Mouse (Mus musculus) heart, embryonic 11.5 days (tissue): ENCODE measurements at regions not wholly inside any gene's neighbourhood (a gene's known extent, or its start where the extent isn't known, plus 50 kb on each side); places are given as distances from the start of the nearest gene placed in this dataset.

Experiments
- ATAC-seq: fragments of 200-750 bp; cut with Nextera tagmentation; replicated peaks from 2 replicates; pipeline ENCODE4 v1.8.0; 2017; ENCODE audit warnings: moderate library complexity; ENCODE audit not compliant: insufficient number of reproducible peaks, low FRiP score, low TSS enrichment
- H3K27ac ChIP-seq: fragments of 300-500 bp; sonication (generic); 2 replicates; pipeline ENCODE4 v1.5.1; 2014; ENCODE audit warnings: mild to moderate bottlenecking, low read depth, low read length
- H3K27me3 ChIP-seq: fragments of 300-500 bp; sonication (generic); 2 replicates; pipeline ENCODE4 v1.6.1; 2014; ENCODE audit warnings: mild to moderate bottlenecking, low read length, mixed read lengths; ENCODE audit not compliant: control insufficient read depth, insufficient read depth
- H3K36me3 ChIP-seq: fragments of 300-500 bp; sonication (generic); 2 replicates; pipeline ENCODE4 v1.6.1; 2014; ENCODE audit warnings: mild to moderate bottlenecking, low read length, moderate library complexity, mixed read lengths; ENCODE audit not compliant: control insufficient read depth, insufficient read depth
- H3K4me1 ChIP-seq: fragments of 300-500 bp; sonication (generic); 2 replicates; pipeline ENCODE4 v1.6.1; 2014; ENCODE audit warnings: low read length; ENCODE audit not compliant: control insufficient read depth, insufficient read depth
- H3K4me2 ChIP-seq: fragments of 300-500 bp; sonication (generic); 2 replicates; pipeline ENCODE4 v1.6.1; 2014; ENCODE audit warnings: mild to moderate bottlenecking, moderate library complexity
- H3K4me3 ChIP-seq: fragments of 300-500 bp; sonication (generic); 2 replicates; pipeline ENCODE4 v1.5.1; 2014; ENCODE audit warnings: low read depth, low read length
- H3K9ac ChIP-seq: fragments of 300-500 bp; sonication (generic); 2 replicates; pipeline ENCODE4 v1.6.1; 2014; ENCODE audit warnings: mild to moderate bottlenecking, low read depth, low read length, moderate library complexity
- H3K9me3 ChIP-seq: fragments of 300-500 bp; sonication (generic); replicated peaks from 2 replicates; pipeline ENCODE4 v1.6.1; 2016; ENCODE audit warnings: low read length; ENCODE audit not compliant: control insufficient read depth
- WGBS: fragments of 180-500 bp; shearing (Covaris S2); extraction: QIAGEN DNeasy Blood & Tissue Kit; methylation state at CpG from one replicate; pipeline ENCODE4 v1.1.7; 2014; ENCODE audit not compliant: insufficient replicate concordance; 5-methylcytosine and 5-hydroxymethylcytosine counted together

DNA sequence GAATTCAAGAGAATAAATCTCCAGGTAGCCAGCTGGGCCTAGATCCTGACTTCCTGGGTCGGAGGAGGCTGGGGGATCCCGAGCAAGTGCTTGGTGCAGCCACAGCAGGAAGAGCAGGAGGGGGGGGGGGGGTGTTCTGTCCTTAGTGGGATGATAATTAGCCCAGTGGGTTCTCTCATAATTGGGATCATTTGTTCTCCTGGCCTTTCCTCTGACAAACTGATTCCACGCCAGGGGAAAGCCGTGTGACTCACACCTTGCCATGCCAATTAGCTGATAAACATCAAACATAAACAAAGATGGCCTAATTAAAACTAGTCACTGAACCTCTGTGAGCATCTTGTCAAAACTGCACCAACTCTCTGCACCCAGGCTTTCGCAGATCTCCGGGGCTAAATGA, 55.5 kb upstream of the Pax6 start:
- peaks cover 4% of the 10 kb centered on the region; the same call in 1 of the 2 replicates for H3K4me1 ChIP-seq
- 61% methylated on average over 6 of the region's 6 CpGs for WGBS
- H3K9ac ChIP-seq: no peak overlapping the region
- no peak overlapping the region for H3K4me3 ChIP-seq
- H3K27ac ChIP-seq: no peak overlapping the region
- no peaks in the 10 kb centered on the region for H3K9me3 ChIP-seq
- no peak for ATAC-seq
- no peak overlapping the region for H3K4me2 ChIP-seq
- H3K27me3 ChIP-seq: peaks cover 6% of the 10 kb centered on the region
- H3K36me3 ChIP-seq: no peaks in the 10 kb centered on the region

DNA sequence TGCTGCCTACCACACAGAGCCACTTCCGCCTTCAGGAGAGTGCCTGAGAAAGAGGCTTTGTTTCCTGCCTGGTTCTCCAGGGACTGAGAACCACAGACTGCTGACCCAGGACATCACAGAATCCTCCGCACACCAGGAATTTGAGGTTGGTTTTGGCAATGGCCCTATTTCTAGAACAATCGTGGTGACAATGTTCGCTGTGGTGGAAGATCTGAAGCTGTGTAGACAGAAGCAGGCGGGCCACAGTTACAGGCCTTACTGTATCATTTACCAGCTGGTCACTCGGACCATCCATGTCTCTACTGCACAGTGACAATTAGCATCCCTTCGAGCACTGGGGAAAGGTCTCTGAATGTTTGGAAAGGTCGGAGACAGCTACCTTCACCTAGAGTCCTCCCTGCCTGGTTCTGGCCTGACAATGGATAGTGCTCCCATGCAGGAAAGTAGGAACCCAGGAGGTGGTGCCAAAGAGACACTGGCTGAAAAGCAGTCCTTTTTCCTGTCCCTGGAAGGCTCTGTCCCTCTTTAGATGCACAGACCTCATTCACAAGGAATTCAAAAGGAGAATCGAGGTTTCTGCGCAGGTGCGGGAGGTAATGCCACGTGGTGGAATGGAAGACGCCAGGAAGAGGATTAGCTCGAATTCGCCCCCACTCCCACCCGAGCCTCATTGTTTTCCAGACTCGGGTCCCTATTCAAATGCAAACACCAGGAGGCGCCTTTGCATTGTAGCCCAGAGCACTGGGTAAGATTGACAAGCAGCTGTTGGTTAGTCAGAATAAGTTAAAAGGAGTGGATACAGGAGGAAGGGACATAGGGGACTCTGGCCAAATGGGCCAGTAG, 52.6 kb upstream of the Pax6 start:
- peak overlapping the region; percentile 65 for H3K4me2 ChIP-seq
- WGBS: 28% methylated on average over 18 of the region's 18 CpGs
- peaks cover 6% of the 10 kb centered on the region for H3K27me3 ChIP-seq
- H3K36me3 ChIP-seq: no peaks in the 10 kb centered on the region
- no peaks in the 10 kb centered on the region for H3K9me3 ChIP-seq
- peaks cover 4% of the 10 kb centered on the region; the same call in 1 of the 2 replicates for H3K4me1 ChIP-seq
- no peak overlapping the region for H3K4me3 ChIP-seq
- no peak for ATAC-seq
- H3K9ac ChIP-seq: peak overlapping the region; percentile 30; the same call in 1 of the 2 replicates
- H3K27ac ChIP-seq: no peak overlapping the region
